Mouse (Mus musculus) frontal cortex, adult (tissue): ENCODE results near the gene Cenpb.
A peak's percentile ranks its signal among the peaks of the same experiment; 100 is the strongest.
"Not testable (repeated sequence)": the region's sequence is repeated elsewhere in the genome, so short reads cannot be mapped to it uniquely, and the experiment has no call there.

Experiments used
- ATAC-seq: cut with Nextera tagmentation; 2 replicates; pipeline ENCODE4 v1.9.2; 2017; ENCODE audit warnings: mild to moderate bottlenecking, moderate library complexity, mixed read lengths; ENCODE audit not compliant: low TSS enrichment

Cenpb gene

GRCm38 (mm10) chr2:131179990-131180587 is at the start of gene Cenpb:
Gene Cenpb (minus strand): TSS chr2:131180067.
- ATAC-seq: peak; percentile 85

- ATAC-seq: no peak
These were observed 47.4 kb upstream of the Cenpb start for GRCm38 (mm10) chr2:131227243-131227642.

- not testable (repeated sequence) for ATAC-seq
These were observed 46.8 kb upstream of the Cenpb start for GRCm38 (mm10) chr2:131226669-131227068.

- no peak for ATAC-seq
These were observed 45.3 kb upstream of the Cenpb start for GRCm38 (mm10) chr2:131225178-131225577.

- no peak for ATAC-seq
These were observed 43.7 kb upstream of the Cenpb start for GRCm38 (mm10) chr2:131223569-131223968.

- ATAC-seq: no peak
These were observed 42.7 kb upstream of the Cenpb start for GRCm38 (mm10) chr2:131222562-131222961.

- ATAC-seq: no peak
These were observed 42.1 kb upstream of the Cenpb start for GRCm38 (mm10) chr2:131221853-131222515.

- ATAC-seq: no peak
These were observed 40.2 kb upstream of the Cenpb start for GRCm38 (mm10) chr2:131220030-131220429.

GRCm38 (mm10) chr2:131215941-131216858 is 36.3 kb upstream of the Cenpb start:
- no peak for ATAC-seq

- ATAC-seq: no peak
These were observed 33.9 kb upstream of the Cenpb start for GRCm38 (mm10) chr2:131213773-131214172.

- ATAC-seq: peak; percentile 5
These were observed 31.3 kb upstream of the Cenpb start for GRCm38 (mm10) chr2:131211026-131211615.

GRCm38 (mm10) chr2:131209969-131210792 is 30.3 kb upstream of the Cenpb start:
- peak; percentile 95 for ATAC-seq

- no peak for ATAC-seq
These were observed 29.4 kb upstream of the Cenpb start for GRCm38 (mm10) chr2:131209125-131209795.

GRCm38 (mm10) chr2:131208356-131208755 is 28.5 kb upstream of the Cenpb start:
- ATAC-seq: no peak

GRCm38 (mm10) chr2:131206778-131207177 is 26.9 kb upstream of the Cenpb start, which contains the start of gene Ap5s1:
Gene Ap5s1 (plus strand): TSS chr2:131207078.
- ATAC-seq: no peak

GRCm38 (mm10) chr2:131205521-131206182 is 25.8 kb upstream of the Cenpb start:
- no peak for ATAC-seq

GRCm38 (mm10) chr2:131204410-131204981 is 24.6 kb upstream of the Cenpb start:
- ATAC-seq: peak; percentile 74

- ATAC-seq: no peak
These were observed 24.0 kb upstream of the Cenpb start for GRCm38 (mm10) chr2:131203816-131204409.

GRCm38 (mm10) chr2:131201262-131201661 is 21.4 kb upstream of the Cenpb start:
- ATAC-seq: no peak
